Mouse (Mus musculus): ENCODE measurements around the gene Gpld1. TPM values are rescaled to one million over a fixed set of nuclear protein-coding genes. Genes with fewer than 3 reads are reported as not detected.
A peak's percentile ranks its signal among the peaks of the same experiment; 100 is the strongest.

Gene Gpld1
- total RNA-seq, 2 experiments from 2014 or later: 0.27 to 0.29 TPM

GRCm38 (mm10) chr13:25019793-25020539, 77.0 kb downstream of the Gpld1 start, which contains the start of gene Mrs2:
Gene Mrs2 (minus strand): TSS chr13:25020379.
- ATAC-seq (replicated peaks; ENCODE audit: poor library complexity): peak; percentile 79

DNA sequence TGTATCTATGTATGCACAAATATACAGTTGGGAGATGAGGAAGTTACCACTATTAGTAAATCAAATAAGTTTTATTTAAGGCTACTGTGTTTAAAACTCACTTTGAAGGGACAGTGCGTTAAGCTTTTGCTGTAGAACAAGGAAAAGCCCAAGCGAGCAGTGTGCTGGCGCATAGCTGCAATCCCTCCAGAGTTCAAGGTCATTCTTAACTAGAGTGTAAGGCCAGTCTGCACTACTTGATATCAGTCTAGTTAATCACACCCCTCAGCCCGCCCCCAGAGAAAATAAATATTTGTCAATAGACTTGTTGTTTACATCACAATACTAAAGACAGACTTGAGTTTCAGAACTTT, 77.6 kb downstream of the Gpld1 start:
- ATAC-seq (replicated peaks; ENCODE audit: poor library complexity): peak; percentile 8

DNA sequence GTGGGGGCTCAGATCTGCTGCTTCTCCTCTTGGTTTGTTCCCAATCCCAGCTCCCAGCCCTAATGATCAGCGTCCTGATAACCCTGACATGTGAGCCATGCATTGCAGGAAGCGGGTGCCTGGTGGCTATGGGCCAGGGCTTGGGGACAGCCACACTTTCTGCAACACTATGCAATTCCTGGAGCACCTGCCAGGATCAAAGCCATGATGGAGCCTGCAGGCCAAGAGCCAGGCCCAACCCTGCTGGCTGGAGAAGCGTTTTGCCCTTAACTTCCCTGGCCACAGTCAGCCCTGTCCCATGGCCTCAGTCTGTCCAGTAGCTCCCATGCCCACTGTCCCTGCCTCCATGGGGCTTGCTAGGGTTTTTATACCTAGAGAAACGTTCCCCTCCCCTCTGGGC, 79.4 kb downstream of the Gpld1 start:
- no peak for ATAC-seq (replicated peaks; ENCODE audit: poor library complexity)

- ATAC-seq (replicated peaks; ENCODE audit: poor library complexity): no peak
Observed at GRCm38 (mm10) chr13:25023129-25023528, 80.2 kb downstream of the Gpld1 start.

GRCm38 (mm10) chr13:25024655-25025054, 81.7 kb downstream of the Gpld1 start:
- 0 out of 2 replicates have a peak, but pooled peaks have one; percentile 35 for ATAC-seq (replicated peaks; ENCODE audit: poor library complexity)

DNA sequence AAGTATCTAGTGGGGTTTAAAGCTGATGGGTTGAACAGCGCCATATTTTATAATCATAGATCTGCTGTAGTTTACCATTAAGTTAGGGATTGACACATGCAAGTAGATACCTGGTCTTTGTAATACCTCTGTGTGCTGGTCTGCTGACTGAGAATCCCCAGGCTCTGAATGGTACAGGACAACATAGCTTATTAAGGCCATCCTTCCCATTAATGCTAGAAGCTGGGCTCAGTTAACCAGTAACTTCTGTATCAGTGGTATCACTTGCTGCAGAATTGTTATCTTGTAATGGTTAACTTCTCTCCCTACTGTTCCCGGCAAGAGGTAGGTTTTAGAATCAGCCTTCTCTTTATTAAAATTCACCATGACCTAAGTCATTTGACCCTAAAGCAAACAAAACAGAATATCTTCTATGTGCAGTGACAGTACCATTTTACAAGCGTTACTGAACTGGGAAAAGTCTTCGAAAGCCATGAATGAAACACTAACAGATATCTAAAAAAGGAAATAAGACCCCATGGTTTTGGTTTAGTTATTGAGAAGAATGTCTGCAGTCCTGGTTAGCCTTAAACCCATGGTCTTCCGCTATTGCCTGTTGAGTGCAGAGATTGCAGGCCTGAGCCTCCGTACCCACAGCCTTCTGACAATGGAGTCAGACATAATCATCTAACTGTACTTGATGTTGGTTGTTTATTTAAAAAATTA, 83.6 kb downstream of the Gpld1 start:
- no peak for ATAC-seq (replicated peaks; ENCODE audit: poor library complexity)

GRCm38 (mm10) chr13:25027114-25027425, 84.1 kb downstream of the Gpld1 start:
- ATAC-seq (replicated peaks; ENCODE audit: poor library complexity): no peak

GRCm38 (mm10) chr13:25039488-25039887, 96.5 kb downstream of the Gpld1 start:
- ATAC-seq (replicated peaks; ENCODE audit: poor library complexity): no peak

Other genes starting within 250 kb of the Gpld1 start
- not detected in 2 replicates for gene Armh2, start 201.9 kb upstream of the Gpld1 start, total RNA-seq (2015)
- not detected in 2 replicates for gene Armh2, start 201.9 kb upstream of the Gpld1 start, total RNA-seq (2017)
- gene Gmnn, start 181.2 kb upstream of the Gpld1 start, total RNA-seq (2015): 185 and 201 TPM in 2 replicates
- gene Gmnn, start 181.2 kb upstream of the Gpld1 start, total RNA-seq (2017): 207 and 229 TPM in 2 replicates
- 142 and 148 TPM in 2 replicates for gene BC005537, start 141.5 kb upstream of the Gpld1 start, total RNA-seq (2015)
- 59.3 and 60.2 TPM in 2 replicates for gene BC005537, start 141.5 kb upstream of the Gpld1 start, total RNA-seq (2017)
- gene Acot13, start 111.6 kb upstream of the Gpld1 start, total RNA-seq (2015): 41.4 and 46.0 TPM in 2 replicates
- gene Acot13, start 111.6 kb upstream of the Gpld1 start, total RNA-seq (2017): 43.2 and 56.2 TPM in 2 replicates
- 71.0 and 73.2 TPM in 2 replicates for gene Tdp2, start 111.5 kb upstream of the Gpld1 start, total RNA-seq (2015)
- 55.6 and 62.0 TPM in 2 replicates for gene Tdp2, start 111.5 kb upstream of the Gpld1 start, total RNA-seq (2017)
- gene D130043K22Rik, start 98.0 kb upstream of the Gpld1 start, total RNA-seq (2015): not detected in 2 replicates
- not detected in 2 replicates for gene D130043K22Rik, start 98.0 kb upstream of the Gpld1 start, total RNA-seq (2017)
- 1.2 and 2.3 TPM in 2 replicates for gene Aldh5a1, start 5.5 kb upstream of the Gpld1 start, total RNA-seq (2015)
- gene Aldh5a1, start 5.5 kb upstream of the Gpld1 start, total RNA-seq (2017): 1.6 and 2.4 TPM in 2 replicates
- gene Mrs2, start 77.2 kb downstream of the Gpld1 start, total RNA-seq (2015): 20.8 and 31.7 TPM in 2 replicates
- 11.7 and 12.2 TPM in 2 replicates for gene Mrs2, start 77.2 kb downstream of the Gpld1 start, total RNA-seq (2017)
- gene Dcdc2a, start 112.9 kb downstream of the Gpld1 start, total RNA-seq (2015): not detected in 2 replicates
- not detected in 2 replicates for gene Dcdc2a, start 112.9 kb downstream of the Gpld1 start, total RNA-seq (2017)